Mouse (Mus musculus) testis, adult 2 months (tissue): Measurements from ENCODE around the gene Clasrp. TPM values are rescaled to one million over a fixed set of nuclear protein-coding genes. Genes with fewer than 3 reads are reported as not detected.

Source experiments
- H3K27ac ChIP-seq: fragments of 200-500 bp; 2 replicates; pipeline ENCODE4 v1.5.1; 2012; ENCODE audit warnings: low read depth, low read length; ENCODE audit not compliant: control insufficient read depth, insufficient read depth
- H3K27me3 ChIP-seq: fragments of 200-500 bp; 2 replicates; pipeline ENCODE4 v1.6.1; 2012; ENCODE audit warnings: mild to moderate bottlenecking, low read length, moderate library complexity; ENCODE audit not compliant: control insufficient read depth, insufficient read depth
- H3K36me3 ChIP-seq: fragments of 200-500 bp; 2 replicates; pipeline ENCODE4 v1.6.1; 2012; ENCODE audit warnings: mild to moderate bottlenecking, low read length; ENCODE audit not compliant: control insufficient read depth, insufficient read depth
- H3K4me1 ChIP-seq: fragments of 200-500 bp; 2 replicates; pipeline ENCODE4 v1.6.1; 2012; ENCODE audit warnings: low read length; ENCODE audit not compliant: control insufficient read depth, insufficient read depth
- H3K4me3 ChIP-seq: fragments of 200-500 bp; 2 replicates; pipeline ENCODE4 v1.5.1; 2012; ENCODE audit warnings: low read depth, mild to moderate bottlenecking, low read length, moderate library complexity, mixed read lengths; ENCODE audit not compliant: control insufficient read depth
- CTCF ChIP-seq: fragments of 200-500 bp; IDR thresholded peaks from 2 replicates; pipeline ENCODE4 v1.5.1; 2012; ENCODE audit warnings: low read depth, mild to moderate bottlenecking, inconsistent platforms, low read length, moderate library complexity; ENCODE audit not compliant: control insufficient read depth, insufficient read depth, insufficient replicate concordance
- POLR2A ChIP-seq: fragments of 200-500 bp; IDR thresholded peaks from 2 replicates; pipeline ENCODE4 v1.6.1; 2012; ENCODE audit warnings: low read depth, mild to moderate bottlenecking, inconsistent platforms, low read length, moderate library complexity; ENCODE audit not compliant: control insufficient read depth
- polyA plus RNA-seq: library from polyadenylated mRNA; depleted of rRNA; stranded (reverse); fragments of >200 nt; gene quantifications from 2 replicates; pipeline ENCODE4 v1.2.3, GENCODE M21; 2012

Clasrp gene
- polyA plus RNA-seq, 1 experiment, result 99.3 TPM

- Histone ChIP-seq H3K27ac (peak overlapping the region; percentile 93), H3K4me3 (peak overlapping the region; percentile 97), H3K27me3 (no peaks in the 10 kb centered on the region), H3K36me3 (no peaks in the 10 kb centered on the region), H3K4me1 (peaks cover 18% of the 10 kb centered on the region)
- TF ChIP-seq POLR2A, result no peak; the same call in 1 of the 2 replicates
- TF ChIP-seq CTCF, result no peak
These were observed 42.3 kb downstream of the Clasrp start for GRCm38 (mm10) chr7:19561765-19562642.

- Histone ChIP-seq H3K27ac (peak overlapping the region; percentile 93), H3K27me3 (no peaks in the 10 kb centered on the region), H3K36me3 (no peaks in the 10 kb centered on the region), H3K4me3 (peak overlapping the region; percentile 97), H3K4me1 (peaks cover 18% of the 10 kb centered on the region)
- TF ChIP-seq POLR2A (no peak), CTCF (no peak)
These were observed 42.9 kb downstream of the Clasrp start for GRCm38 (mm10) chr7:19561431-19561764.

GRCm38 (mm10) chr7:19560491-19561260, 43.6 kb downstream of the Clasrp start:
- no peak overlapping the region for H3K27ac ChIP-seq
- no peaks in the 10 kb centered on the region for H3K27me3 ChIP-seq
- TF ChIP-seq POLR2A, result no peak
- no peak for TF ChIP-seq CTCF
- H3K4me3 ChIP-seq, result peak overlapping the region; percentile 97
- no peaks in the 10 kb centered on the region for H3K36me3 ChIP-seq
- peaks cover 18% of the 10 kb centered on the region for H3K4me1 ChIP-seq

GRCm38 (mm10) chr7:19558965-19559364, 45.3 kb downstream of the Clasrp start:
- H3K4me3 ChIP-seq, result no peak overlapping the region

GRCm38 (mm10) chr7:19557982-19558900, 46.0 kb downstream of the Clasrp start:
- Histone ChIP-seq H3K27ac (no peak overlapping the region), H3K36me3 (no peaks in the 10 kb centered on the region), H3K27me3 (no peaks in the 10 kb centered on the region), H3K4me1 (peaks cover 18% of the 10 kb centered on the region), H3K4me3 (no peak overlapping the region)
- TF ChIP-seq POLR2A, result no peak
- no peak for TF ChIP-seq CTCF

More at GRCm38 (mm10) chr7:19558965-19559364, 45.3 kb downstream of the Clasrp start:
- Histone ChIP-seq H3K27ac (no peak overlapping the region), H3K27me3 (no peaks in the 10 kb centered on the region), H3K4me1 (peaks cover 18% of the 10 kb centered on the region), H3K36me3 (no peaks in the 10 kb centered on the region)
- 0 out of 2 replicates have a peak, but pooled peaks have one; percentile 1 for TF ChIP-seq CTCF
- no peak for TF ChIP-seq POLR2A

GRCm38 (mm10) chr7:19557086-19557485, 47.2 kb downstream of the Clasrp start:
- no peak for TF ChIP-seq CTCF
- no peak for TF ChIP-seq POLR2A
- Histone ChIP-seq H3K36me3 (no peaks in the 10 kb centered on the region), H3K4me1 (peaks cover 16% of the 10 kb centered on the region), H3K27me3 (no peaks in the 10 kb centered on the region), H3K27ac (no peak overlapping the region), H3K4me3 (no peak overlapping the region)
